Mouse (Mus musculus) C2C12 (cell line): ENCODE results near the gene Hoxa1.

Source experiments
- CTCF ChIP-seq: IDR thresholded peaks from one replicate; pipeline ENCODE4 v1.5.1; 2011; ENCODE audit not compliant: control insufficient read depth, insufficient read depth, insufficient read length
- MYOG ChIP-seq: IDR thresholded peaks from one replicate; pipeline ENCODE4 v1.6.1; 2011; ENCODE audit not compliant: control insufficient read depth, insufficient read length; ENCODE audit errors: extremely low read depth

DNA sequence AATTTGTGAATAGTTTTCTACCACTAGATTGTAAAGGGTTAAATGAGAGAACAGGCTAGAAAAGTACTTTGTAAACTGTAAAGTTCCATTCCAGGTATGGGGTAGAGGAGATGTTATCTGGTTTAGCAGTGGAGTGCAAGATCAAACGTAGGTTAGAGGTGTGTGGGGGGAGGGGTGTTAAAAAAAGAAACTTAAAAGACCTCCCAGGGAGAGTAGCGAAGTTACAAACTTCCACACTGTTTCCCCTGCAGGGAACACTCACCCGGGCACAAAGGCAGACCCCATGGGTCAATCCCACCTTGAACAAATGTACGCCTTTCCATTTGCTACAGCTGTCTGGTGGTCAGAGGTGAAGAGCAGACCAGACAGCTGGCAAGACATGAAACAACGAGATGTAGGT, 42.2 kb downstream of the Hoxa1 start:
- TF ChIP-seq MYOG (no peak), CTCF (no peak)
